Mouse (Mus musculus): ENCODE measurements around the gene Babam2. TPM values are rescaled to one million over a fixed set of nuclear protein-coding genes. Genes with fewer than 3 reads are reported as not detected.
"Not testable (repeated sequence)": the region's sequence is repeated elsewhere in the genome, so short reads cannot be mapped to it uniquely, and the experiment has no call there.

The Babam2 gene
- polyA plus RNA-seq, 1 experiment from 2014 or later: 35.4 TPM

DNA sequence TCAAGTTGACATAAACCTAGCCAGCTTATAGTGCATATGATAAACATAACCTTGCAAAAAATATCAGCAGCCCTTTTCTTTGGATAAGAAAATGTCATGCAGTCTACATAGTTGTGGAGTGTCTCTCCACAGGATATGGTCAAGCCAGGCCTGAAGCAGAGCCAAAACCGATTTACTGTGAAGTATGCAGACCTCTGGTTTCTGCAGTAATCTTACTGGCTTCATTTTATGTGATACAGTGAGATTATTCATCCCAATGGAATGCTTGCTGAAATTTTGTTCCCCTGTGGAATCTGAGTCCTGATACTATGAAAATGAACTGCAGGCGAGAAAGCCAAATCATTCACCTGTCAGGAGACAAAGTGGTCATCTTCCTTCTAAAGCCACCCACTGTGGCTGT lies 138.2 kb downstream of the Babam2 start:
- H3K4me2 ChIP-seq: no peak overlapping the region
- 91% methylated on average over 2 of the region's 2 CpGs for WGBS

GRCm38 (mm10) chr5:31839973-31840372 lies 142.5 kb downstream of the Babam2 start:
- Histone ChIP-seq H3K36me3 (no peaks in the 10 kb centered on the region), H3K27me3 (no peaks in the 10 kb centered on the region), H3K4me2 (no peak overlapping the region), H3K9ac (replicated peaks) (no peak overlapping the region), H3K9me3 (0 out of 2 replicates have a peak, but pooled peaks cover 4% of the 10 kb centered on the region), H3K4me3 (replicated peaks) (no peak overlapping the region), H3K4me1 (replicated peaks) (no peaks in the 10 kb centered on the region), H3K27ac (no peak overlapping the region)
- no peak for ATAC-seq (ENCODE audit: insufficient number of reproducible peaks, insufficient read depth, low FRiP score, low TSS enrichment, low read depth)

More for the DNA sequence above, 138.2 kb downstream of the Babam2 start:
- no peak for ATAC-seq (ENCODE audit: insufficient number of reproducible peaks, insufficient read depth, low FRiP score, low TSS enrichment, low read depth)
- Histone ChIP-seq H3K36me3 (no peaks in the 10 kb centered on the region), H3K27me3 (no peaks in the 10 kb centered on the region), H3K4me3 (replicated peaks) (no peak overlapping the region), H3K9ac (replicated peaks) (no peak overlapping the region), H3K4me1 (replicated peaks) (no peaks in the 10 kb centered on the region), H3K27ac (no peak overlapping the region), H3K9me3 (peaks cover 14% of the 10 kb centered on the region; the same call in 1 of the 2 replicates)

GRCm38 (mm10) chr5:31840406-31840805 lies 142.9 kb downstream of the Babam2 start:
- H3K27me3 ChIP-seq: no peaks in the 10 kb centered on the region
- H3K9me3 ChIP-seq: no peaks in the 10 kb centered on the region
- H3K27ac ChIP-seq: no peak overlapping the region
- H3K4me1 ChIP-seq (replicated peaks): no peaks in the 10 kb centered on the region
- no peak overlapping the region for H3K9ac ChIP-seq (replicated peaks)
- no peak overlapping the region for H3K4me3 ChIP-seq (replicated peaks)
- H3K4me2 ChIP-seq: no peak overlapping the region
- H3K36me3 ChIP-seq: no peaks in the 10 kb centered on the region
- 92% methylated on average over 1 of the region's 1 CpGs for WGBS
- no peak for ATAC-seq (ENCODE audit: insufficient number of reproducible peaks, insufficient read depth, low FRiP score, low TSS enrichment, low read depth)

DNA sequence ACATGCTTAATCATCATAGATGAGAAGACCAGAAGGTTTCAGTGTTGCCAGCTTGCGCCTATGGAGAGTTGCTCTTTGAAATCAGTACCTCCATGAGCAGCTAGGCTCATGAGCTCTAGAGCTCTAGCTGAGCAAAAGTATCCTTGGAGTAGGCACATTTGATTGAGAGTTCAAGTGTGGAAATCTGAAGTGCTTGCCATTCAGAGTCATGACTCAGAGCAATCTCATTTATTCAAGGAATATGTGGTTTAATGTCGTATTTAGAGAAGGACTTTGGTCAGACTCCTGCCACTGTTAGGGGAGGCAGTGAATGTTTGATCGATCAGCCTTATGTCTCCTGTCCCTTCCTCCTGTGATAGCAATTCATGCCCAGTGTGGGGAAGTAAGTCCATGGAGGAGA lies 147.4 kb downstream of the Babam2 start:
- H3K36me3 ChIP-seq: no peaks in the 10 kb centered on the region
- H3K4me3 ChIP-seq (replicated peaks): no peak overlapping the region
- H3K9ac ChIP-seq (replicated peaks): no peak overlapping the region
- H3K9me3 ChIP-seq: no peaks in the 10 kb centered on the region
- no peak overlapping the region for H3K27ac ChIP-seq
- ATAC-seq (ENCODE audit: insufficient number of reproducible peaks, insufficient read depth, low FRiP score, low TSS enrichment, low read depth): no peak
- WGBS: 91% methylated on average over 3 of the region's 3 CpGs
- H3K27me3 ChIP-seq: no peaks in the 10 kb centered on the region
- H3K4me2 ChIP-seq: no peak overlapping the region
- H3K4me1 ChIP-seq (replicated peaks): no peaks in the 10 kb centered on the region

DNA sequence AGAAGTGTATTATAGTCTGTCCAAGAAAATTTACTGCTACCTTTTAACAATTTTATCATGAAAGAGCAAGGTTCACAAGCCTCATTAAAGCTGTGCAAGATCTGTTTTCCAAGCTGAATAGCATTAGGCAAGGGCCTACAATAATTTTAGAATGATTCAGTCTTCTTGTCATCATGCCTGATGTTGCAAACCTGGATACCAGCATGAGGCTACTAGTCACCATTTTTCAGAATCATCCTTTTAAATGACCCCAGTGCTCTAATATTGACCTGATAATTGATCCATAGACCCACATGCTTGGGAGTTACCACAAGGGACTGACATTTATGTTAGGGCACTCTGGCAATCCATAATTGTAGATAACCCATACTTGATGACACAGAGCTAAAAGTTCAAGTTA lies 149.5 kb downstream of the Babam2 start:
- Histone ChIP-seq H3K4me3 (replicated peaks) (no peak overlapping the region), H3K9me3 (no peaks in the 10 kb centered on the region; the same call in 1 of the 2 replicates), H3K27ac (no peak overlapping the region), H3K36me3 (no peaks in the 10 kb centered on the region), H3K27me3 (no peaks in the 10 kb centered on the region), H3K4me2 (no peak overlapping the region), H3K9ac (replicated peaks) (no peak overlapping the region), H3K4me1 (replicated peaks) (no peaks in the 10 kb centered on the region)
- ATAC-seq (ENCODE audit: insufficient number of reproducible peaks, insufficient read depth, low FRiP score, low TSS enrichment, low read depth): no peak

DNA sequence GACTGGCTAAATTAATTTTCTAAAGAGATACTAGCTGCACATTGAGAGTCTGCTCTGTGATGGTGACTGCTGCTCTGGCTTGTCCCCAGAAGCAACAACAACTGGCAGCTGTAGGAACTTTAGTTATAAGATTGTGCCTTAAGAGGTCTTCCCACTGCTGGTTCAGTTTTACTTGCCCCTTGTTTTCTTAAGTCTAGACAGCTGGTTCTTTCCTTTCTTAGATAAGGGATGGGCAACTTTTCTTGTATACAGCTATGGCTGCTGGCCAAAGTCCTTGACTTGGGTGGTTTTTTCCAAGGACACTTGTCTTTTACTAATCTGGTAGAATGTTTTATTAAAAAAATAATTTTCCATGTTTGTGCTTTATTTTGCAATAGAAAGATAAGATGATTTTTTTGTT lies 151.5 kb downstream of the Babam2 start:
- no peak overlapping the region for H3K4me3 ChIP-seq (replicated peaks)
- no peaks in the 10 kb centered on the region for H3K36me3 ChIP-seq
- no peaks in the 10 kb centered on the region for H3K4me1 ChIP-seq (replicated peaks)
- no peak for ATAC-seq (ENCODE audit: insufficient number of reproducible peaks, insufficient read depth, low FRiP score, low TSS enrichment, low read depth)
- H3K27me3 ChIP-seq: no peaks in the 10 kb centered on the region
- no peak overlapping the region for H3K4me2 ChIP-seq
- no peaks in the 10 kb centered on the region; the same call in 1 of the 2 replicates for H3K9me3 ChIP-seq
- no peak overlapping the region for H3K27ac ChIP-seq
- H3K9ac ChIP-seq (replicated peaks): no peak overlapping the region

DNA sequence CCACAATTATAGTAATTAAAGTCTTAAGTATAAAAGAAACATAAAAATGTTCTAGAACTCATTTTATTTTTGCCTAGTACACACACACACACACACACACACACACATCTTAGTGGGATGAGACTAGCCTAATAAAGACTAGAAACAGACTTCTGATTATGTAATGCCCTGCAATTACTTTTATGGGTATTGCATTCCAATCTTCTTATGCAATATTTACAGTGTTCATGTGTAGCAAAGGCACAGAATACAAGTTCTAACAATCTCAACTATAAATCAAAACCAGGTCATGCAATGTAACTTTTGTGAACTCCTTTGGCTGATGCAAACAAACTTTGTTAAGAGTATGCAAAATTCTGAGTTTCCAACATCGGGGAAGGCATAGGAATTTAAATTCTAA lies 155.3 kb downstream of the Babam2 start:
- no peaks in the 10 kb centered on the region for H3K4me1 ChIP-seq (replicated peaks)
- no peaks in the 10 kb centered on the region; the same call in 1 of the 2 replicates for H3K9me3 ChIP-seq
- no peak overlapping the region for H3K27ac ChIP-seq
- no peak overlapping the region for H3K4me3 ChIP-seq (replicated peaks)
- H3K4me2 ChIP-seq: no peak overlapping the region
- no peaks in the 10 kb centered on the region for H3K27me3 ChIP-seq
- H3K9ac ChIP-seq (replicated peaks): no peak overlapping the region
- H3K36me3 ChIP-seq: no peaks in the 10 kb centered on the region
- no peak for ATAC-seq (ENCODE audit: insufficient number of reproducible peaks, insufficient read depth, low FRiP score, low TSS enrichment, low read depth)
- 93% methylated on average over 1 of the region's 1 CpGs for WGBS

- 91% methylated on average over 1 of the region's 1 CpGs for WGBS
- H3K36me3 ChIP-seq: no peaks in the 10 kb centered on the region
- no peaks in the 10 kb centered on the region for H3K27me3 ChIP-seq
- no peak overlapping the region for H3K4me3 ChIP-seq (replicated peaks)
- H3K4me2 ChIP-seq: no peak overlapping the region
- H3K27ac ChIP-seq: no peak overlapping the region
- no peak for ATAC-seq (ENCODE audit: insufficient number of reproducible peaks, insufficient read depth, low FRiP score, low TSS enrichment, low read depth)
- H3K9ac ChIP-seq (replicated peaks): no peak overlapping the region
- H3K9me3 ChIP-seq: no peaks in the 10 kb centered on the region; the same call in 1 of the 2 replicates
- H3K4me1 ChIP-seq (replicated peaks): no peaks in the 10 kb centered on the region
These were observed 156.3 kb downstream of the Babam2 start for GRCm38 (mm10) chr5:31853831-31854230.

- not testable (repeated sequence) for H3K27ac ChIP-seq; H3K9me3 ChIP-seq; H3K36me3 ChIP-seq; H3K4me3 ChIP-seq (replicated peaks); H3K27me3 ChIP-seq; H3K4me1 ChIP-seq (replicated peaks); ATAC-seq (ENCODE audit: insufficient number of reproducible peaks, insufficient read depth, low FRiP score, low TSS enrichment, low read depth); H3K4me2 ChIP-seq; H3K9ac ChIP-seq (replicated peaks)
- 74% methylated on average over 10 of the region's 10 CpGs for WGBS
These were observed 161.4 kb downstream of the Babam2 start for GRCm38 (mm10) chr5:31858877-31859276.

- H3K36me3 ChIP-seq: no peaks in the 10 kb centered on the region
- no peaks in the 10 kb centered on the region; the same call in 1 of the 2 replicates for H3K4me1 ChIP-seq (replicated peaks)
- H3K9ac ChIP-seq (replicated peaks): no peak overlapping the region
- no peak overlapping the region for H3K4me3 ChIP-seq (replicated peaks)
- no peak for ATAC-seq (ENCODE audit: insufficient number of reproducible peaks, insufficient read depth, low FRiP score, low TSS enrichment, low read depth)
- no peak overlapping the region for H3K27ac ChIP-seq
- H3K9me3 ChIP-seq: no peaks in the 10 kb centered on the region
- WGBS: 6% methylated on average over 1 of the region's 1 CpGs
- H3K27me3 ChIP-seq: no peaks in the 10 kb centered on the region
- H3K4me2 ChIP-seq: no peak overlapping the region
These were observed 162.9 kb downstream of the Babam2 start for GRCm38 (mm10) chr5:31860426-31860825.

DNA sequence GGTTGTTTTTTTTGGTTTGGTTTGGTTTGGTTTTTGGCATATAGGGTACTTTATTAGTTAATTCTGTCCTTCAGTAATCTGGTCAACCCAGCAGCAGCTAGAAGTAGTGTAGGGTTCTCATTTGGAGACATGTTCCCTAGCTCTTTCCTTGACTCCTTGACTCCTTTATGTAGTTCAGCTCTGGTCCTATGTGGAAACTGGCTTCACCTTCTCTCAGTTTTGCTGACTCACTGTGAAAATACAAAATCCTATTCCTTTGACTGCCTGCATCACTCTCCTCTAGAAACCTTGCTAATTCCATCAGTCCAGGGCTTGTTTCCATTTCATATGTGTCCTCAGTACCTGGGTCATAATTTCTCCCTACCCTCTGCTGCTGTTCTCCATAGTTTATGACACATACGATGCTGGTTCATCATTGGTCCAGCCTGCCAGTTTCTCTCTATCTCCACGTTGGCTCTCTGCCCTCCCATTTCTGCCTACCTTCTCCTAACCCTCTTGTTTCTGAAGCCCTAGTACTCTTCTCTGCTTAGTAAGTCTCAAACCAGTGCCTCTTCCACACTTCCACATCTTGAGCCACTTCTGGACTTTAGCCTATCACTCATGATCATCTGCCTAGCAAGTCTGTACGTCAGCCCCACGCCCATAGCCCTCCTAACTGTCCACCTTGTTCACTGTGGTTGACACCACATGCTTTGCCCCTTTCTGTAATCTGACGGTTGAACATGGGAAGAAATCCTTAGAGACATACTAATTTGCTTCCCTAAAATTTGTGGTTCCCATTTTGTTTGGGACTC lies 163.5 kb downstream of the Babam2 start:
- Histone ChIP-seq H3K4me1 (replicated peaks) (no peaks in the 10 kb centered on the region; the same call in 1 of the 2 replicates), H3K9me3 (no peaks in the 10 kb centered on the region), H3K27ac (no peak overlapping the region), H3K27me3 (no peaks in the 10 kb centered on the region), H3K36me3 (no peaks in the 10 kb centered on the region), H3K4me3 (replicated peaks) (no peak overlapping the region), H3K9ac (replicated peaks) (no peak overlapping the region), H3K4me2 (no peak overlapping the region)
- no peak for ATAC-seq (ENCODE audit: insufficient number of reproducible peaks, insufficient read depth, low FRiP score, low TSS enrichment, low read depth)
- 89% methylated on average over 5 of the region's 5 CpGs for WGBS
